Mouse (Mus musculus): ENCODE results near the gene Twnk. TPM values are rescaled to one million over a fixed set of nuclear protein-coding genes. Genes with fewer than 3 reads are reported as not detected.

The Twnk gene
- polyA plus RNA-seq, 1 experiment from 2014 or later = 20.2 TPM

DNA sequence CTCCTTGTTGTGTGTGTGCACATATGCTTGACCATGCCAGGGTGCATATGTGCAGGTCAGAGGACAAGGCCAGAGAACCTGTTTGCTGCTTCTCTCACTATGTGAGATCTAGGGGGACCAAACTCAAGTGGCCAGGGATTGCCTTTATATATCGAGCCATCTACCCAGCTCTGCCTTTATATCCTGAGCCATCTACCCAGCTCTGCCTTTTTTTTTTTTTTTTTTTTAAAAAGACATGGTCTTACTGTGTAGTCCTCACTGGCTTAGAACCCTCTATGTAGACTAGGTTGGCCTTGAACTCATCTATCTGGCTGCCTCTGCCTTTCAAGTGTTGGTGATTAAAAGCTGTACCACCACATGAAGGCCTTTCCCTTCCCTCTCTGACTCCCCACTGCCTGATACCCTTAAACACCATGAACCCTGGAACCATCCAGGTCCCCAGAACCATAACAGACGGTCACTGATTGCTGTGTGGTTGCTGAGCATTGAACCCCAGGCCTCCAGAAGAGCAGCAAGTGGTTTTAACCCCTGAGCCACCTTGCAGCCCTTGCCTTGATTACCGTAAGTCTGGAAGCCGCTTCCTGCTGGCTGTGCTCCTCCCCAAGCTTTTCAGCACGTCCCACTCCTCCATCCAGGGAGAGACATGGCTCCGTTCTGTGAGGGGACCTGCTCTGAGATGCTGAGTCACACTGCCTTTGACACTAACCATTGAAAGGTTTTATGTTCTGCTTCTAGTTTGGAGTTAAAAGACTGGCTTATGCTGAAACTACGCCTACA is 1.5 kb upstream of the Twnk start:
- peaks cover 42% of the 10 kb centered on the region for H3K36me3 ChIP-seq
- ATAC-seq (ENCODE audit: insufficient number of reproducible peaks, low FRiP score, low TSS enrichment, low read depth) = no peak
- no peak overlapping the region for H3K27ac ChIP-seq (replicated peaks)
- H3K9me3 ChIP-seq (replicated peaks) = no peaks in the 10 kb centered on the region
- no peak overlapping the region for H3K4me3 ChIP-seq (replicated peaks)
- H3K4me1 ChIP-seq = peaks cover 28% of the 10 kb centered on the region
- no peak overlapping the region for H3K4me2 ChIP-seq (replicated peaks)
- H3K9ac ChIP-seq = no peak overlapping the region
- no peaks in the 10 kb centered on the region for H3K27me3 ChIP-seq
- WGBS = 88% methylated on average over 7 of the region's 7 CpGs

DNA sequence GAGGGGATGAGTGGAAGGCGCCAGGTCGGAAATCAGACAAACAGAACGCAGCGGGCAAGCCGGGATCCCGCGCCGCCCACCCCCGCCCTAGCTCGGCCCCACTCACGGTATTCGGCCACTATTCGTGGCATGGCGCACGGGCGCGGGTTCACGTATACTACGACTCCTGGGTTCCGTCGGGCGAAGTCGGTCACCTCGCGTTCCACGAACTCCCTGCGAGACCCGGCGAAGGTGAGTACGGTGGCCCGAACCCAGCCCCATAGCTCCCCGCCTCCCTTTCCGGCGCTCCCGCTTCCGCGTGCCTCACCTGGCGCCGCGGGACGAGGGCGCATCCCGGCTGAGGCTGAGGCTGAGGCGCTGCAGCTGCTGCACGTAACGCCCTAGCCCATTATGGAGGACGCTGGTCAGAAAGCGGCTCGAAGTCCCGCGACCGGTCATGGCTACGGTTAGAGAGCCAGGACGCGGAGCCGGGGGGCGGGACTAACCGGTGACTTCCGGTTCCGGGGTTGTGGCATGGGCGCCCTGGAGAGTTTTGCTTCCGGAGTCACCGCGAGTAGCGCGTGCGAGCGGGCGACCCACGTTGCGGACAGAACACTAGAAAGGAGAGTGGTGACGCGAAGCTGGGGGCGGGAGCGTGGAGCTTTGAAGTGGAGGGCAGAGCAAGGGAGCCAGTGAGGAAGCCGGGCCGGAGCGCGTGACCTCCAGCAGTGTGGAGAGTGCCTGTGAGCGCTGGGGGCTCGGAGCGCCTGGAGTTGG is 672 bp downstream of the Twnk start, which contains the start of gene Mrpl43:
Gene Mrpl43 (minus strand): TSS at position 486 of the 756 bp plus-strand sequence.
- H3K36me3 ChIP-seq = peaks cover 46% of the 10 kb centered on the region
- under 1% methylated on average over 82 of the region's 82 CpGs for WGBS

DNA sequence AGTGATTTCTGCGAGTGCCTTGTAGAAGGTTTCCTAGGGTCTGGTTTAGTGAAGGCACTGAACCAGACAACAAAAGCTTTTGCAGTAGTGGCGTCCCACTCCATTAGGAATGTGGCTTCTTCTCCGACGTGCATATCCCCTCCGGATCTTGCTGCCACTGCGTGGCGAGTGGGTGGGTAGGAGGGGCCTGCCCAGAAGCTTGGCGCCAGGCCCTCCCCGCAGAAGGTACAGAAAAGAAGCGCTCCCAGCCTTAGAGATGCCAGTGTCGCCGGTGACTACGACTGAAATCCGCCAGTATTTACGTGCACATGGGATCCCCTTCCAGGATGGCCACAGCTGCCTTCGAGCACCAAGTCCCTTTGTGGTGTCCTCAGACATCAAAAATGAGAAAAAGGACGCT is 1.6 kb downstream of the Twnk start:
- H3K4me1 ChIP-seq = peaks cover 28% of the 10 kb centered on the region
- peak overlapping the region; percentile 77; the same call in 1 of the 2 replicates for H3K9ac ChIP-seq
- peak overlapping the region; percentile 83 for H3K27ac ChIP-seq (replicated peaks)
- H3K4me2 ChIP-seq (replicated peaks) = peak overlapping the region; percentile 79
- peak overlapping the region; percentile 97 for H3K4me3 ChIP-seq (replicated peaks)
- no peak for ATAC-seq (ENCODE audit: insufficient number of reproducible peaks, low FRiP score, low TSS enrichment, low read depth)
- H3K27me3 ChIP-seq = no peaks in the 10 kb centered on the region
- no peaks in the 10 kb centered on the region for H3K9me3 ChIP-seq (replicated peaks)
- peaks cover 51% of the 10 kb centered on the region for H3K36me3 ChIP-seq
- 33% methylated on average over 17 of the region's 17 CpGs for WGBS

More for the DNA sequence above, 672 bp downstream of the Twnk start, which contains the start of gene Mrpl43:
- Histone ChIP-seq H3K27ac (replicated peaks) (peak within 1 kb of the TSS; percentile 83), H3K27me3 (no peaks in the 10 kb centered on the region), H3K9me3 (replicated peaks) (no peaks in the 10 kb centered on the region), H3K4me1 (peaks cover 28% of the 10 kb centered on the region), H3K4me3 (replicated peaks) (peak within 1 kb of the TSS; percentile 97), H3K4me2 (replicated peaks) (peak within 1 kb of the TSS; percentile 79), H3K9ac (peak within 1 kb of the TSS; percentile 77)
- ATAC-seq (ENCODE audit: insufficient number of reproducible peaks, low FRiP score, low TSS enrichment, low read depth) = peak; percentile 88

DNA sequence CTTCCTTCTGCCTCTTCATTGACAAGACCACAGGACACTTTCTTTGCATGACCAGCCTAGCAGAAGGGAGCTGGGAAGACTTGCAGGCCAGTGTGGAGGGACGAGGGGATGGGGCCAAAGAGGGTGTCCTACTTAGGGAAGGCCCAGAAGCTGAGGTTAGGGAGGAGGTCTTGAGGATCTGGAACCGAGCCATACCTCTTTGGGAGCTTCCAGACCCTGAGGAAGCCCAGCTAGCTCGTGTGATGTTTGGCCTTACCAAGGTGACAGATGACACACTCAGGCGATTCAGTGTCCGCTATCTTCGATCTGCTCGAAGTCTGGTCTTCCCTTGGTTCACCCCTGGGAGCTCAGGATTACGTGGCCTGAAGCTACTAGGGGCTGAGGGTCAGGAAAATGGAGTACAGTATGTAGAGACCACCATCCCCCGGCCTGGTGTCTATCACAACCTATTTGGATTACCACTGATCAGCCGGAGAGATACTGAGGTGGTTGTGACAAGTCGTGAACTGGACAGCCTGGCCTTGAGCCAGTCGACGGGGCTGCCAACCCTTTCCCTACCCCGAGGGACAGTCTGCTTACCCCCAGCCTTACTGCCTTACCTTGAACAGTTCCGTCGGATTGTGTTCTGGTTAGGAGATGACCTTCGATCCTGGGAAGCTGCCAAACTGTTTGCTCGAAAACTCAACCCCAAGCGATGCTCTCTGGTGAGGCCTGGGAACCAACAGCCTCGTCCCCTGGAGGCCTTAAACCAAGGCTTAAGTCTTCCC is 2.1 kb downstream of the Twnk start:
- whole genome bisulfite sequencing = 89% methylated on average over 20 of the region's 20 CpGs
- peaks cover 51% of the 10 kb centered on the region for H3K36me3 ChIP-seq
- H3K9ac ChIP-seq = no peak overlapping the region
- H3K27ac ChIP-seq (replicated peaks) = 0 out of 2 replicates have a peak overlapping the region, but pooled peaks have one; percentile 83
- H3K4me1 ChIP-seq = peaks cover 32% of the 10 kb centered on the region
- no peaks in the 10 kb centered on the region for H3K27me3 ChIP-seq
- H3K4me2 ChIP-seq (replicated peaks) = peak overlapping the region; percentile 79
- ATAC-seq (ENCODE audit: insufficient number of reproducible peaks, low FRiP score, low TSS enrichment, low read depth) = no peak
- H3K9me3 ChIP-seq (replicated peaks) = no peaks in the 10 kb centered on the region
- peak overlapping the region; percentile 97 for H3K4me3 ChIP-seq (replicated peaks)

DNA sequence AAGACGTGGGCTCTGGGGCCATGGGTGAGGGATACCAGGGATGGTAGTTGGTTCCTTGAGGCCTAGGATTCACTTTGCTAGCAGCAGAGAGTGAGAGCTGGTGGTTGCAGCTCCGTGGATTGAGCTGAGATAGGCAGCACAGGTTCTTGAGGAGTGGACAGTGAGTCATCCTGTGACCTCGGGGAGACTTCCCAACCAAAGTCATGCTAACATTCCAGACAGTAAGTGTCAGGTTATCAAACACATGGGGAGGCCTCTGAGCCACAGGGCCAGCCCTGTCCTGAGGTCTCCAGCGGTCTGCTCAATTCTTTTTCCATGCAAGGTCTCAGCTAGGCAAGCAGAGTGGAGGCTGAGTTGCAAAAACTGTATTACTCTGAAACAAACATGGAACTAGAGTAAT is 5.2 kb downstream of the Twnk start:
- WGBS = 84% methylated on average over 4 of the region's 4 CpGs
- Histone ChIP-seq H3K36me3 (peaks cover 31% of the 10 kb centered on the region), H3K9ac (no peak overlapping the region), H3K4me2 (replicated peaks) (no peak overlapping the region), H3K4me3 (replicated peaks) (no peak overlapping the region), H3K27ac (replicated peaks) (no peak overlapping the region), H3K27me3 (no peaks in the 10 kb centered on the region), H3K4me1 (peaks cover 52% of the 10 kb centered on the region), H3K9me3 (replicated peaks) (no peaks in the 10 kb centered on the region)
- ATAC-seq (ENCODE audit: insufficient number of reproducible peaks, low FRiP score, low TSS enrichment, low read depth) = no peak

DNA sequence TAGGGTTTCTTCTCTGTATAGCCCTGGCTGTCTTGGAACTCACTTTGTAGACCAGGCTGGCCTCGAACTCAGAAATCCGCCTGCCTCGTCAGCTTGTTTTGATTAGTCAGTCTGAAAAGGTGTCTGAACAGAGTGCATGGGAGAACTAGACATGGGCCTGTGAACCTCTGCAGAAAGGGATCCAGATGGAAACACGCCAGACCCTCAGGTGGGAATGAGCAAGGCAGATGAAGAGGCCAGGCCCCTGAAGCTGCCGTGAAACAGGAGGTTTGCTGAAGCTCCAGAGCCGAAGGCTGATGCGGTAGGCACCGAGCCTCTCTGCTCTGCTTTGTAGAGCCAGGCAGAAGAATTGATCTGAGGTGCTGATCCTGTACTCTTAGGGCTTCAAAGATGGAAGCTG is 6.8 kb downstream of the Twnk start:
- H3K4me2 ChIP-seq (replicated peaks) = no peak overlapping the region
- 72% methylated on average over 8 of the region's 8 CpGs for WGBS

DNA sequence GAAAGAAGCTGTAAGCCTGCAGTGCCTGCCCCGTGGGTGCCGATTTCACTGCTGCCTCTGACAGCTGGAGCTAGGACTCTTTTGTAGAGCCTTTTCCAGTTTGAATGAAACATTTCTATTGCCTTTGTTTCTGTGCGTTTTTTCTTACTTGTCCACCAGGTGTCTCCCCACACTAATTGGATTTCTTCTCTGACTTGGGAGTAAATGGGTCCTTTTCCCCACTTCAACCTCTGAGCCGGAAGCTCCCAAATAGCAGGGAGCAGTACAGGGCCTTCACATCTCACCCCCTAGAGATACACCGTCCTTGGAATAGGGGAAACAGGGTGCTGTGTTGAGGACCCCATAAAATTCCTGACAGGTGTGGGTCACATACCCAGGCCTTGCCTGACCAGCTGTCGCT is 7.2 kb downstream of the Twnk start:
- H3K4me2 ChIP-seq (replicated peaks) = no peak overlapping the region
- H3K27ac ChIP-seq (replicated peaks) = peak overlapping the region; percentile 100; the same call in 1 of the 2 replicates
- H3K4me3 ChIP-seq (replicated peaks) = no peak overlapping the region
- 27% methylated on average over 6 of the region's 6 CpGs for WGBS
- no peak overlapping the region for H3K9ac ChIP-seq
- no peak for ATAC-seq (ENCODE audit: insufficient number of reproducible peaks, low FRiP score, low TSS enrichment, low read depth)
- no peaks in the 10 kb centered on the region for H3K27me3 ChIP-seq
- H3K9me3 ChIP-seq (replicated peaks) = no peaks in the 10 kb centered on the region
- H3K4me1 ChIP-seq = peaks cover 59% of the 10 kb centered on the region
- peaks cover 31% of the 10 kb centered on the region for H3K36me3 ChIP-seq

More for the DNA sequence above, 6.8 kb downstream of the Twnk start:
- Histone ChIP-seq H3K9ac (no peak overlapping the region), H3K4me1 (peaks cover 60% of the 10 kb centered on the region), H3K27ac (replicated peaks) (0 out of 2 replicates have a peak overlapping the region, but pooled peaks have one; percentile 22), H3K27me3 (no peaks in the 10 kb centered on the region), H3K4me3 (replicated peaks) (no peak overlapping the region), H3K9me3 (replicated peaks) (no peaks in the 10 kb centered on the region), H3K36me3 (peaks cover 31% of the 10 kb centered on the region)
- no peak for ATAC-seq (ENCODE audit: insufficient number of reproducible peaks, low FRiP score, low TSS enrichment, low read depth)

DNA sequence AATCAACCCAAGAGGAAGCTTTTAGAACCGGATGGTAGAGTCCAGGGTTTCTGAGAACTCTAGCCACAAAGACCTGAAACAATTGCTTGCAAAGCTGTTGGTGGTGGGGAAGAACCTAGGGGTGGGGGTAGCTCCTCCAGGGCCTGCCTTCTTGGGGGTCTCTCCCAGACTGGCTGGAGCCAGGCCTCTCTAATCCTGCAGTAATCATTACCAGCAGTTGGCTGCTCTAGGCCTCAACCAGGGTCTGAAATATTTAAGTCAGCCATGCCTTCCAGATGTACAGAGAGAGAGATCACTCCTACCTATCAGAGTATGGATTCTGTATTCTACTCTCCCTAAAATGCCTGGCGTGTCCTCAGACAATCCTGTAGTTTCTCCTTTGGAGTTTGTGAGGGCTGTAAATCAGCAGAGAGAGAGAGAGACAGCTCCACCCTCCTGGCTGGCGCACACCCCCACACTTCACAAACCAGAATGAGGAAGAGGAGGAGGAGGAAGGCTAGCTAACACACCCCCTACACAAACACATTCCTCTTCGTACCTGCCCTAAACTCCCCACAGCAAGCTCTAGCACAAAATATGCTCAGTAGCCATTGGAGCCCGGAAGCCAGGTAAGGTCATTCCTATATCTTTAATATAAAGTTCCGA is 8.2 kb downstream of the Twnk start:
- Histone ChIP-seq H3K4me2 (replicated peaks) (no peak overlapping the region), H3K36me3 (peaks cover 29% of the 10 kb centered on the region), H3K4me3 (replicated peaks) (no peak overlapping the region), H3K4me1 (peaks cover 51% of the 10 kb centered on the region), H3K9me3 (replicated peaks) (no peaks in the 10 kb centered on the region), H3K9ac (no peak overlapping the region), H3K27me3 (no peaks in the 10 kb centered on the region), H3K27ac (replicated peaks) (peak overlapping the region; percentile 100)
- 34% methylated on average over 6 of the region's 6 CpGs for WGBS
- ATAC-seq (ENCODE audit: insufficient number of reproducible peaks, low FRiP score, low TSS enrichment, low read depth) = no peak

DNA sequence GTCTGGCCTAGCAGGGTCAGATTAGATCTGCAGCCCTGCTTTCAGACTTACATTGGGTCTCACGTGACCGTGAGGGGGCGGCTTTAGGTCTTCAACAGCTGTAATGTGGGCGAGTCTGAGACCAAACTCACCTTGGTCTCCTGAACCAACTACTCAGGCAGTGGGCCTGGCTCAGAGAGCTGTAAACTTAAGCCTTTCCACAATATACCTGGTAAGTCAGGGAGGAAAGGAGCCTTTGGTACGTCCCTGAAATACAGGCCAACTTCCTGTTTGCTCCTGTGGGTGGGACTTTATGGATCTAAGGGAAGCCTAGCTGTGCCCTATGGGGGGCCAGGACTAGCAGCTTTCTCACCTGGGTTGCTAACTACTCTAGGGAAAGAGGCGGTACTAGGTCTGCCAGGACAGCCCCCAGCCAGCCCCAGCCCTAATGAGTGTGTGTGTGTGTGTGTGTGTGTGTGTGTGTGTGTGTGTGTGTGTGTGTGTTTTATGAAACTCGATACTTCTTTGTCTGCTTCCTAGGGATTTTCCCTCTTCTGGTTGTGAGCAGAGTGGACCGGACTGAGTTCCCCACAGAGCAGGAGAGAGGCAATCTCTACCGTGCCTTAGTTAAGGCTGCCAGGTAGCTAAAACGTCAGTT is 9.0 kb downstream of the Twnk start, which contains the start of gene Lzts2:
Gene Lzts2 (plus strand): TSS at position 80 of the 637 bp plus-strand sequence.
- Histone ChIP-seq H3K9me3 (replicated peaks) (no peaks in the 10 kb centered on the region), H3K9ac (peak within 1 kb of the TSS; percentile 54), H3K27ac (replicated peaks) (peak within 1 kb of the TSS; percentile 100), H3K4me1 (peaks cover 58% of the 10 kb centered on the region), H3K36me3 (peaks cover 24% of the 10 kb centered on the region), H3K27me3 (no peaks in the 10 kb centered on the region), H3K4me2 (replicated peaks) (peak within 1 kb of the TSS; percentile 86), H3K4me3 (replicated peaks) (peak within 1 kb of the TSS; percentile 67)
- WGBS = 3% methylated on average over 10 of the region's 10 CpGs
- no peak for ATAC-seq (ENCODE audit: insufficient number of reproducible peaks, low FRiP score, low TSS enrichment, low read depth)

DNA sequence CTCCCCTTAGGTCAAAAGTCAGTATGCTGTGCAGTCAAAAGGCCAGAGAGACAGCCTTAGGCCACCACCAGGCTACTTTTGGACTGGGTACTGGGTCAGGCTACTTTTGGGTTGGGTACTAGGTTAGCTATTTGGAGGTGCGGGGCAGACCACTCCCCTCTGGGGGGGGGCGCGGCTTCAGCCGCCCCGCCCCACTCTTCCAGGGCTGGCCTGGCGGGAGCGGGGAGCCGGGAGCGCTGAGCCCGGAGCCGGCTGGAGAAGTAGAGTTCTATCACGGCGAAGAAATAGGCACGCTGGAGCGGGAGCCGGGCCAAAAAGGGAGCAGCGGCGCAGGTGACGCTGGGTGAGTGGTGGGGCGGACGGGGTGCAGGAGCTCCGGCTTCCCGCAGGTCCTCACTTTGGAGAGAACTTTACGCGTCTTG is 9.5 kb downstream of the Twnk start:
- Histone ChIP-seq H3K9me3 (replicated peaks) (no peaks in the 10 kb centered on the region), H3K36me3 (peaks cover 19% of the 10 kb centered on the region), H3K4me3 (replicated peaks) (peak overlapping the region; percentile 67), H3K27ac (replicated peaks) (peak overlapping the region; percentile 100), H3K4me2 (replicated peaks) (peak overlapping the region; percentile 86), H3K27me3 (no peaks in the 10 kb centered on the region), H3K9ac (peak overlapping the region; percentile 54), H3K4me1 (peaks cover 64% of the 10 kb centered on the region)
- WGBS = under 1% methylated on average over 25 of the region's 25 CpGs
- no peak; the same call in 1 of the 2 replicates for ATAC-seq (ENCODE audit: insufficient number of reproducible peaks, low FRiP score, low TSS enrichment, low read depth)

All from embryonic facial prominence, embryonic 15.5 days (tissue).